ENCODE assay signal across 15 mouse cellular contexts in the genomic region with DNA sequence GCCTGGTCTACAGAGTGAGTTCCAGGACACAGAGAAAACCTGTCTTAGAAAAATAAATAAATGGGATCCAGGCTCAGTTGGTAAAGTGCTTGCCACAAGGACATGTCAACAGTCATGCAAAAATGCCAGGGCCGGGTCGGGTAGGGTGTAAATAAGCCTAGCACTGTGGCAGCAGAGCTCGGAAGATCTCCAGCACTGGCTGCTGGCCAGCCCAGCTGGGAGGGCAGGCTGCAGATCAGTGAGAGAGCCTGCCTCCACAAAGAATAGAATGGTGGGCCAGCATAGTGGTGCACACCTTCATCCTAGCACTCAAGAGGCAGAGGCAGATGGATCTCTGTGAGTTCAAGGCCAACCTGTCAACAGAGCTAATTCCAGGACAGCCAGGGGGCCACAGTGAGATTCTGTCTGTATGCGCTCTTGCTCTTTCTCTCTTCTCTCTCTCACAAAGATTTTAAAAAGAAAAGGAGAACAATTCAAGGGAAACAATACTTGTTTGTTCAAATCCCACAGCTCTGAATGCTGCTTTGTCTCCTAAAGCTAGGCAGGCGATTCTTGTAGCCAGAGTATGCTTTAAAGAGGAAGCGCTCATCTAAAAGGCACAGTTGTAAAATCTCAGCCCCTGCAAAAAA.
DNase-seq lines count a peak whose midpoint lies in the region; ATAC-seq and TF ChIP-seq lines count a peak whose summit lies in the region.
"Had no signal": no experiment of that assay in that cellular context is flagged by ENCODE, and none has a peak within 500 bp of the region (broad histone marks: within the 10 kb centered on the region; RNA-seq: fewer than 3 reads in every experiment).

No protein-coding gene starts in this region.

- WGBS in midbrain, embryonic 16.5 days = 55% methylated on average over 6 of the region's 6 CpGs
- 55% methylated on average over 6 of the region's 6 CpGs for WGBS in midbrain, embryonic 15.5 days
- WGBS in intestine, embryonic 15.5 days = 77% methylated on average over 6 of the region's 6 CpGs
- 95% methylated on average over 6 of the region's 6 CpGs for WGBS in thymus, adult 2 months

- H3K9me3 ChIP-seq in midbrain, embryonic 16.5 days (replicated peaks; ENCODE audit: control insufficient read depth, low read length, poor library complexity, severe bottlenecking) = no peaks in the 10 kb centered on the region
- no peaks in the 10 kb centered on the region for H3K9me3 ChIP-seq in midbrain, embryonic 15.5 days
- no peaks in the 10 kb centered on the region for H3K9me3 ChIP-seq in intestine, embryonic 15.5 days
- H3K9me3 ChIP-seq: hindbrain, embryonic 12.5 days; stomach, embryonic 15.5 days had no signal

- no peak overlapping the region for H3K4me3 ChIP-seq in gastrocnemius, adult 2 months
- no peak overlapping the region for H3K4me3 ChIP-seq in midbrain, embryonic 16.5 days (ENCODE audit: low read depth, low read length)
- H3K4me3 ChIP-seq in midbrain, embryonic 15.5 days = no peak overlapping the region
- H3K4me3 ChIP-seq in intestine, embryonic 15.5 days (replicated peaks) = no peak overlapping the region
- no peak overlapping the region for H3K4me3 ChIP-seq in thymus, adult 2 months (ENCODE audit: control insufficient read depth, insufficient read depth, low read length)
- H3K4me3 ChIP-seq: erythroblast, embryonic 14.5 days; heart, embryonic 12.5 days; hindbrain, embryonic 12.5 days; liver, embryonic 12.5 days; stomach, embryonic 15.5 days had no signal

- TF ChIP-seq CTCF in gastrocnemius, adult 2 months (IDR thresholded peaks at IDR 0.05) = no peak
- no peak for TF ChIP-seq CTCF in thymus, adult 2 months (IDR thresholded peaks at IDR 0.05; ENCODE audit: borderline replicate concordance, control insufficient read depth, extremely low read depth, insufficient read depth, low read length, poor library complexity)

- H3K27ac ChIP-seq in gastrocnemius, adult 2 months = no peak overlapping the region
- 0 out of 2 replicates have a peak overlapping the region, but pooled peaks have one; percentile 17 for H3K27ac ChIP-seq in midbrain, embryonic 16.5 days (ENCODE audit: low read length)
- H3K27ac ChIP-seq in midbrain, embryonic 15.5 days = no peak overlapping the region
- no peak overlapping the region for H3K27ac ChIP-seq in intestine, embryonic 15.5 days
- H3K27ac ChIP-seq in thymus, adult 2 months (ENCODE audit: control insufficient read depth, insufficient read depth, low read length) = no peak overlapping the region
- H3K27ac ChIP-seq: hindbrain, embryonic 12.5 days; liver, embryonic 12.5 days; stomach, embryonic 15.5 days had no signal

- H3K27me3 ChIP-seq in midbrain, embryonic 16.5 days (ENCODE audit: control insufficient read depth, insufficient read depth, low read depth, low read length) = no peaks in the 10 kb centered on the region
- no peaks in the 10 kb centered on the region for H3K27me3 ChIP-seq in midbrain, embryonic 15.5 days (replicated peaks)
- no peaks in the 10 kb centered on the region for H3K27me3 ChIP-seq in intestine, embryonic 15.5 days (replicated peaks)
- no peaks in the 10 kb centered on the region for H3K27me3 ChIP-seq in thymus, adult 2 months (ENCODE audit: control insufficient read depth, insufficient read depth, low read length)
- H3K27me3 ChIP-seq: heart, embryonic 12.5 days; hindbrain, embryonic 12.5 days; liver, embryonic 12.5 days; stomach, embryonic 15.5 days had no signal

- H3K9ac ChIP-seq in midbrain, embryonic 16.5 days (ENCODE audit: low read depth, low read length) = no peak overlapping the region
- H3K9ac ChIP-seq in midbrain, embryonic 15.5 days = no peak overlapping the region
- no peak overlapping the region for H3K9ac ChIP-seq in intestine, embryonic 15.5 days
- H3K9ac ChIP-seq: heart, embryonic 12.5 days; hindbrain, embryonic 12.5 days; liver, embryonic 12.5 days; stomach, embryonic 15.5 days had no signal

- intact Hi-C loops in gastrocnemius, adult 2 months (cut with DNase I) = no loop called here
- intact Hi-C loops in gastrocnemius, postnatal 14 days (cut with DNase I; ENCODE audit: low total_unique reads) = no loop called here
- intact Hi-C loops in heart, postnatal 25 days (cut with DNase I) = no loop called here

- H3K4me2 ChIP-seq in midbrain, embryonic 16.5 days (ENCODE audit: low read length) = no peak overlapping the region
- H3K4me2 ChIP-seq in midbrain, embryonic 15.5 days = no peak overlapping the region
- H3K4me2 ChIP-seq in intestine, embryonic 15.5 days (replicated peaks) = no peak overlapping the region
- H3K4me2 ChIP-seq: heart, embryonic 12.5 days; hindbrain, embryonic 12.5 days; liver, embryonic 12.5 days; stomach, embryonic 15.5 days had no signal

- H3K36me3 ChIP-seq in midbrain, embryonic 16.5 days (ENCODE audit: control insufficient read depth, insufficient read depth, low read length) = peaks cover 24% of the 10 kb centered on the region
- H3K36me3 ChIP-seq in midbrain, embryonic 15.5 days (replicated peaks) = peaks cover 21% of the 10 kb centered on the region
- peaks cover 7% of the 10 kb centered on the region for H3K36me3 ChIP-seq in intestine, embryonic 15.5 days
- H3K36me3 ChIP-seq in thymus, adult 2 months (ENCODE audit: control insufficient read depth, insufficient read depth, low read length) = peaks cover 59% of the 10 kb centered on the region

- no peak for ATAC-seq in midbrain, embryonic 16.5 days
- ATAC-seq in midbrain, embryonic 15.5 days (replicated peaks) = no peak
- no peak for ATAC-seq in intestine, embryonic 15.5 days
- ATAC-seq: liver, embryonic 12.5 days had no signal

- no peak for TF ChIP-seq POLR2A in thymus, adult 2 months (IDR thresholded peaks at IDR 0.05; ENCODE audit: control insufficient read depth, extremely low read depth, insufficient read depth, low read length, poor library complexity)

- peak; percentile 31 for DNase-seq in gastrocnemius, adult 2 months
- no peak for DNase-seq in gastrocnemius, postnatal 14 days
- peak; percentile 77 to 82 for DNase-seq in cerebellum, adult 18-20 months
- DNase-seq in thymus, adult 2 months = no peak
- DNase-seq in heart, postnatal 25 days (ENCODE audit: low spot score) = no peak
- DNase-seq: kidney, adult 9 months; lung, postnatal 14 days had no signal

- H3K4me1 ChIP-seq in midbrain, embryonic 16.5 days (ENCODE audit: control insufficient read depth, insufficient read depth, low read length) = no peaks in the 10 kb centered on the region
- no peaks in the 10 kb centered on the region for H3K4me1 ChIP-seq in midbrain, embryonic 15.5 days
- no peaks in the 10 kb centered on the region for H3K4me1 ChIP-seq in intestine, embryonic 15.5 days (replicated peaks)
- peaks cover 18% of the 10 kb centered on the region for H3K4me1 ChIP-seq in thymus, adult 2 months (replicated peaks; ENCODE audit: control insufficient read depth, insufficient read depth, low read length)
- H3K4me1 ChIP-seq: heart, embryonic 12.5 days; hindbrain, embryonic 12.5 days; stomach, embryonic 15.5 days had no signal

Comparison
In these comparisons a context has a peak if more than half of its experiments do, and no peak if none do; other contexts are left out.
1. DNase-seq: peak in gastrocnemius, adult 2 months (single experiment) and cerebellum, adult 18-20 months (2 of 2); none in gastrocnemius, postnatal 14 days (single experiment), thymus, adult 2 months (single experiment) and heart, postnatal 25 days (single experiment).